Mouse (Mus musculus): ENCODE results near the gene Tmem98.

Gene Tmem98

DNA sequence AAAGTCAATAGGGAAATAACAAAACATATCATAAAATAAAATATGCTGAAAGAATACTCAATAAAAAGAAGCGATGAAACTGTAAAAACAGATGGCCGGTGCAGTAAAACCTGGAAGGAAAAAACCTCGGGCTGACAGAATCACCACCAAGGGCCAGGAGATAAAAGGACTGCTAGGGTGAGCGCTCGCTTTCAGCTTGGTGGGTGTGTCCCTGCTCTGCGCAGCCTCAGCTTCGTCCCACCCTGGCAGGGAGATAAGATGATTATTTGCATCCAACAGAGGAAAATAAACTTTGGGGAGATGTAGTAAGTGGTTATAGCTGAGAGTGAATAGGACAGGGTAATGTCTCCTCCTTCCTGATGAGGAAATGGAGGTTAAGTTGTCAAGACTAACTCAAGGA, 44.9 kb downstream of the Tmem98 start:
- no peak for DNase-seq (ENCODE audit: low spot score)

DNA sequence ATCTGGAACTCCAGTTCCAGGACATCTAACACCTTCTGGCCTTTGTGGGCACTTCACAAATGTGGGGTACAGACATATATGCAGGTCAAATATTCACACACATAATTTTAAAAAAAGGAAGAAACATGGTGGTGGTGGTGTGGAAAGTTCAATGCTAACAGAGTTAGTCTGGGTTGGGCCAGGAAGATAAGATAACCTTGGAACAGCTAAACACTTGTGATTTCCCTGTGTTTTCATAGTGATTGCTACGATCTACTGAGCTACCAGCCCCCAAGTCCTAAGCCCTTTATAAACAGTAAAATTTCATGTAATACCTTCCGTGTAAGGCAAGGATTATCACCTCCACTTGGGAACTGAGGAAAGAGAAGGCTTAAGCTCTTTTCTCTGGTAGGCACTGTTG, 46.9 kb downstream of the Tmem98 start:
- DNase-seq (ENCODE audit: low spot score): no peak

DNA sequence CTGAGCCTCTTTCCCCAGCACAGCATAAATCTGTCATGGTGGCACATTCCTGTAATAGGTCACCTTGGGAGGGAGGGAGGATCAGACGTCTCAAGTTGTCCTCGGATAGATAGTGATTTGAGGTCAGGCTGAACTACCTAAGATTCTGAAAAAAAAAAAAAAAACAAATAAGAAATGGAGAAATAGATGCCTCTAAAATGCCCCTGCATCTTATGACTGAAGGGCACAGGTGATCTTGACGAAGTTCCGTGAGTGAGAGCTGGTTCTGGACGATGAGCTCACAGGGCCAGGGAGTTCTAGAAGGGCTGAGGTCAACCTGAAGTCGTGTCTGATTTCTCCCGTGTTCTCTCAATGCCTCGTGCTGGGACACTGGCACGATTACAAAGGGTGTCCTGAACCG, 48.1 kb downstream of the Tmem98 start, which contains the start of gene Spaca3:
Gene Spaca3, plus strand, starts transcription at position 301 of the 400 bp plus-strand sequence.
- no peak for DNase-seq (ENCODE audit: low spot score)

DNA sequence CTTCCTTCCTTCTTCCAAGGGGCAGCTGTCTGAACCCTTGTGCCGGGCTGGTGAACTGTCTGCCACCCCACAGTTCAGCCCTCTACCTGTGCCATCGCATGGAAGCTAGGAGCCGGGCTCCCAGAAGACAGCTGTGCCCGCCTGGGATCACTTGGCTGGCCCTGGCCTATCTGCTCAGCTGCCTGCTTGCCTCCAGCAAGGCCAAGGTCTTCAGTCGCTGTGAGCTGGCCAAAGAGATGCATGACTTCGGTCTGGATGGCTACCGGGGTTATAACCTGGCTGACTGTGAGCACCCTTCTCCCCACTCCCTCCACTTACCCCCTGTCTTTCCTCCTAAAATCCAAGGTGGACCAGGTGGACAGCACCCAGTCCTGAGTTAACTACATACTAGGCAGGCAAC, 53.0 kb downstream of the Tmem98 start:
- no peak for DNase-seq (ENCODE audit: low spot score)

DNA sequence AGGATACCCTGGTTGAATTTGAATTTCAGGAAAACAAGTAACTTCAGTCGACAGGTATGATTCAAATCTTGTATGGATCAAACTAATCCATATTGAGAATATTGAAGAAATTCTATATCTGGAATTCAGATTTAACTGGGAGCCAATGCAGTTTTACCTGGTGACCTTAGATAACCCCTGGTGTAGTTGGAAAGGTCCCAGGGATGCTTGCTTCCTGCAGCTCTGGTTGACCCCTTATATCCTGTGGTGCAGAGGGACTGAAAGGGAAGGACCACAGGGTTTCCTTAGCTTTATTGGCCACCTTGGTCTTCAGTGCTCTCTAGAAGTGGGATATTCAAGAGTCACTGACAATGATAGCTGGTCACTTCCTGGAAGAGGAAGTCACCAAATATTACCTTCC, 58.1 kb downstream of the Tmem98 start:
- no peak for DNase-seq (ENCODE audit: low spot score)
